ENCODE assay signal across 22 mouse cellular contexts in genomic region chr7:3267888-3268287, GRCm38 (mm10). TPM values are rescaled to one million over a fixed set of nuclear protein-coding genes. Genes with fewer than 3 reads are reported as not detected.
"Had no signal": no experiment of that assay in that cellular context is flagged by ENCODE, and none has a peak within 500 bp of the region (broad histone marks: within the 10 kb centered on the region; RNA-seq: fewer than 3 reads in every experiment).

No protein-coding gene starts in this region.

- H3K27ac ChIP-seq: limb, embryonic 12.5 days; liver, embryonic 13.5 days; lung, embryonic 15.5 days; macrophage; stomach, embryonic 15.5 days had no signal

- H3K9ac ChIP-seq: limb, embryonic 12.5 days; liver, embryonic 13.5 days; liver, postnatal 0 days; lung, embryonic 15.5 days; stomach, embryonic 15.5 days had no signal

- H3K4me2 ChIP-seq: limb, embryonic 12.5 days; liver, embryonic 13.5 days; lung, embryonic 15.5 days; midbrain, embryonic 11.5 days; stomach, embryonic 15.5 days had no signal

- H3K4me1 ChIP-seq: limb, embryonic 12.5 days; liver, embryonic 13.5 days had no signal

- ATAC-seq: liver, postnatal 0 days; midbrain, embryonic 16.5 days had no signal

- H3K36me3 ChIP-seq: limb, embryonic 12.5 days; liver, embryonic 13.5 days; lung, embryonic 15.5 days; stomach, embryonic 15.5 days had no signal

- H3K4me3 ChIP-seq: limb, embryonic 12.5 days; liver, embryonic 13.5 days; lung, embryonic 15.5 days; megakaryocyte, embryonic 14.5 days; stomach, embryonic 15.5 days had no signal

- DNase-seq: kidney, adult 9 months; kidney, postnatal 14 days; liver; liver, embryonic 13.5 days; liver, postnatal 0 days; lung, postnatal 14 days; right cerebral cortex, adult 18-20 months; right cerebral cortex, postnatal 25 days; thymus, adult 2 months; thymus, postnatal 25 days had no signal

- H3K9me3 ChIP-seq: liver, embryonic 13.5 days; lung, embryonic 15.5 days; stomach, embryonic 15.5 days had no signal

RNA-seq across cellular contexts. Expression of gene Nlrp12, which starts 18.3 kb away (rescaled TPM):
- total RNA-seq: left cerebral cortex, adult 8-10 months; left cerebral cortex, postnatal 36 days had no signal
- polyA plus RNA-seq: large intestine, adult 2 months; limb, embryonic 12.5 days; midbrain, embryonic 11.5 days; midbrain, embryonic 16.5 days; neural tube, embryonic 14.5 days; urinary bladder, adult 2 months had no signal

RNA-seq across cellular contexts. Expression of gene Prkcg, which starts 21.1 kb away (rescaled TPM):
- polyA plus RNA-seq: limb, embryonic 12.5 days had no signal
